ENCODE assay signal across 11 mouse cellular contexts in genomic region chr14:7200070-7200469, GRCm38 (mm10). TPM values are rescaled to one million over a fixed set of nuclear protein-coding genes. Genes with fewer than 3 reads are reported as not detected.
DNase-seq lines count a peak whose midpoint lies in the region; TF ChIP-seq lines count a peak whose summit lies in the region.
"Not testable (repeated sequence)": the region's sequence is repeated elsewhere in the genome, so short reads cannot be mapped to it uniquely, and the experiment has no call there.
"Had no signal": no experiment of that assay in that cellular context is flagged by ENCODE, and none has a peak within 500 bp of the region (broad histone marks: within the 10 kb centered on the region; RNA-seq: fewer than 3 reads in every experiment).

No protein-coding gene starts in this region.

- not testable (repeated sequence) for H3K4me3 ChIP-seq in left cerebral cortex, adult 2 months

- peak; percentile 0 for DNase-seq in T-cell, adult 2 months (ENCODE audit: low spot score)
- DNase-seq in frontal cortex, postnatal 14 days (ENCODE audit: low spot score in 2 of 2), result peak; percentile 3 to 5
- peak; percentile 10 to 12 for DNase-seq in gastrocnemius, postnatal 4 days (ENCODE audit: low spot score in 2 of 2)
- peak; percentile 21 for DNase-seq in heart, postnatal 25 days (ENCODE audit: low spot score)
- DNase-seq in kidney, postnatal 14 days, result peak; percentile 1
- DNase-seq in left cerebral cortex, adult 2 months (ENCODE audit: extremely low spot score in 1 of 2, low spot score in 2 of 2), result peak; percentile 6 to 10
- peak; percentile 0 for DNase-seq in right cerebral cortex, adult 18-20 months
- DNase-seq in thymus, postnatal 14 days, result peak; percentile 2

- intact Hi-C loops in heart, postnatal 25 days (cut with DNase I); left cerebral cortex, adult 2 months (cut with DNase I): not testable (repeated sequence)

- not testable (repeated sequence) for H3K27ac ChIP-seq in left cerebral cortex, adult 2 months

- TF ChIP-seq CTCF in left cerebral cortex, adult 2 months (IDR thresholded peaks at IDR 0.05), result not testable (repeated sequence)

RNA-seq across cellular contexts. Expression of gene Gm16434, which starts 5.7 kb away (rescaled TPM):
- under 1 TPM in 1 of 2 experiments, not detected in 1; 0.15 TPM for total RNA-seq in gastrocnemius, postnatal 4 days (2021)
- total RNA-seq in heart, postnatal 25 days (2021), result not detected
- total RNA-seq in left cerebral cortex, adult 2 months (2021), result not detected
- total RNA-seq: adrenal gland, postnatal 36 days; layer of hippocampus, adult 8-10 months; monocyte, adult 5-6 weeks had no signal

RNA-seq across cellular contexts. Expression of gene Gm3512, which starts 25.7 kb away (rescaled TPM):
- total RNA-seq in gastrocnemius, postnatal 4 days (2021), result under 1 TPM; 0.49 TPM
- under 1 TPM; 0.14 to 0.26 TPM for total RNA-seq in heart, postnatal 25 days (2021)
- total RNA-seq in left cerebral cortex, adult 2 months (2021), result 1 to 10 TPM; 1.4 to 1.6 TPM
- total RNA-seq: monocyte, adult 5-6 weeks had no signal
